Mouse (Mus musculus) urinary bladder, postnatal 4 days (tissue): ENCODE measurements at regions not wholly inside any gene's neighbourhood (a gene's known extent, or its start where the extent isn't known, plus 50 kb on each side); places are given as distances from the start of the nearest gene placed in this dataset.

Source experiments
- DNase-seq, 2 experiments: peaks; one replicate each; pipeline ENCODE4 v3.0.0; 2021 to 2022; ENCODE audit warnings: low spot score in 2 of 2

DNA sequence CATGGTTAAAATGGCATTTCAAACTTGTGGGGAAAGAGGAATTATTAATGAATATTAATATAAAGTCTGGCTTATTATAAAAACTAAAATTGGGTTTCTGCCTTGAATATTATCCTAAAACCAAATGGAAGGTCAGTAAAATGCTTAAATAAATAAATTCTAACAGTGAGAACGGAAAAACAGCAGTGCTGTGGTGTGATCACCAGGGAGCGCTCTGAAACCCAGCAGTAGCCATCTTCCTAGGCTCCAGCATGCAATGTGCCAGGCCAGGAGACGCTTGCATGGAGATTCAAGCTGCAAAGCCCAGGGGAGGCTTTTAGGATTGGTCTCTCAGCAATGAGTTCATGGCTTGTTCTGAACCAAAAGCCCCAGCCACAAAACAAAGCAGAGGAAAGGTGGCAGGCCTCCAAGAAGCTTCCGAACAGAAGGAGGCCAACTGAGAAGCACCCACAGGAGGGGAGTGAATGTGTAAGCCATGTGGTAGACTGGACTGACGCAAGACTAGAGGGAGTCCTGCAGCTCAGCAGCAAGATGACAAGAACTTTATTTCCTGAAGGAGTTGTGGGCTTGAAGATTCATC is 52.3 kb upstream of the Bace2 start:
- DNase-seq: no peak
